In genomic region chr13:24965846-24966201, GRCm38 (mm10) we compare ENCODE assay signal across 8 mouse cellular contexts. TPM values are rescaled to one million over a fixed set of nuclear protein-coding genes. Genes with fewer than 3 reads are reported as not detected.
DNase-seq lines count a peak whose midpoint lies in the region; ATAC-seq and TF ChIP-seq lines count a peak whose summit lies in the region.

No protein-coding gene starts in this region.

- no peaks in the 10 kb centered on the region; the same call in 1 of the 2 replicates for H3K36me3 ChIP-seq in erythroblast, embryonic 14.5 days (ENCODE audit: control insufficient read depth)
- no peaks in the 10 kb centered on the region for H3K36me3 ChIP-seq in CH12.LX (replicated peaks in 1 of 2; ENCODE audit: control insufficient read depth in 1 of 2, insufficient read depth in 1 of 2, low read length in 1 of 2)
- H3K36me3 ChIP-seq in hindbrain, embryonic 10.5 days = no peaks in the 10 kb centered on the region
- H3K36me3 ChIP-seq in megakaryocyte, embryonic 14.5 days (replicated peaks; ENCODE audit: low read length) = no peaks in the 10 kb centered on the region

- no peak for TF ChIP-seq EP300 in CH12.LX (IDR thresholded peaks at IDR 0.05; ENCODE audit: low read length)

- TF ChIP-seq POLR2A in CH12.LX (IDR thresholded peaks at IDR 0.05; ENCODE audit: low read depth, low read length) = no peak

- no peak for TF ChIP-seq RAD21 in CH12.LX (IDR thresholded peaks at IDR 0.05; ENCODE audit: low read depth, low read length)

- WGBS in hindbrain, embryonic 10.5 days = 39% methylated on average over 5 of the region's 5 CpGs

- no peak for TF ChIP-seq CTCF in CH12.LX (conservative IDR thresholded peaks at IDR 0.05 in 1 of 2, IDR thresholded peaks at IDR 0.05 in 1 of 2; ENCODE audit: low read depth in 2 of 2, low read length in 2 of 2)

- H3K9me3 ChIP-seq in erythroblast, embryonic 14.5 days (ENCODE audit: control insufficient read depth, low read length) = no peaks in the 10 kb centered on the region
- no peaks in the 10 kb centered on the region for H3K9me3 ChIP-seq in CH12.LX (replicated peaks; ENCODE audit: low read length)
- H3K9me3 ChIP-seq in hindbrain, embryonic 10.5 days = no peaks in the 10 kb centered on the region
- no peaks in the 10 kb centered on the region for H3K9me3 ChIP-seq in megakaryocyte, embryonic 14.5 days

- peak overlapping the region; percentile 82; the same call in 1 of the 2 replicates for H3K4me2 ChIP-seq in CH12.LX (ENCODE audit: insufficient read depth, low read depth, poor library complexity, severe bottlenecking)

- peaks cover 18% of the 10 kb centered on the region for H3K4me1 ChIP-seq in erythroblast, embryonic 14.5 days (ENCODE audit: control insufficient read depth)
- peaks cover 5 to 27% of the 10 kb centered on the region in 2 experiments for H3K4me1 ChIP-seq in CH12.LX (ENCODE audit: control insufficient read depth in 1 of 2, insufficient read depth in 2 of 2)
- peaks cover 11% of the 10 kb centered on the region for H3K4me1 ChIP-seq in hindbrain, embryonic 10.5 days (replicated peaks)
- H3K4me1 ChIP-seq in megakaryocyte, embryonic 14.5 days = peaks cover 32% of the 10 kb centered on the region

- H3K4me3 ChIP-seq in erythroblast, embryonic 14.5 days (replicated peaks) = peak overlapping the region; percentile 58
- H3K4me3 ChIP-seq in CH12.LX (replicated peaks in 1 of 3; ENCODE audit: low read depth in 2 of 3, low read length in 2 of 3, poor library complexity in 1 of 3) = peak overlapping the region; percentile 4 to 51 (median 27)
- peak overlapping the region; percentile 43 for H3K4me3 ChIP-seq in hindbrain, embryonic 10.5 days
- peak overlapping the region; percentile 87 for H3K4me3 ChIP-seq in megakaryocyte, embryonic 14.5 days (replicated peaks)

- no peak for ATAC-seq in erythroblast, adult 5-6 weeks (replicated peaks; ENCODE audit: low FRiP score, poor library complexity, severe bottlenecking)

- in situ Hi-C loops in CH12.LX (cut with MboI; ENCODE audit: low pct_ligation_motif_present, low pct_unique_long_range_greater_than_20kb, low sequenced_read_pairs) = no loop called here

- H3K9ac ChIP-seq in CH12.LX (ENCODE audit: insufficient read depth, low read depth) = peak overlapping the region; percentile 46

- H3K27ac ChIP-seq in CH12.LX (ENCODE audit: insufficient read depth, low read depth) = no peak overlapping the region
- H3K27ac ChIP-seq in hindbrain, embryonic 10.5 days = no peak overlapping the region

- H3K27me3 ChIP-seq in erythroblast, embryonic 14.5 days (ENCODE audit: control insufficient read depth) = peaks cover 4% of the 10 kb centered on the region
- peaks cover 3% of the 10 kb centered on the region for H3K27me3 ChIP-seq in CH12.LX (replicated peaks)
- H3K27me3 ChIP-seq in hindbrain, embryonic 10.5 days (ENCODE audit: insufficient read depth, poor library complexity, severe bottlenecking) = peaks cover 6% of the 10 kb centered on the region; the same call in 1 of the 2 replicates
- H3K27me3 ChIP-seq in megakaryocyte, embryonic 14.5 days (replicated peaks) = peaks cover 30% of the 10 kb centered on the region

- no peaks in the 10 kb centered on the region for H3K79me2 ChIP-seq in CH12.LX (replicated peaks; ENCODE audit: control insufficient read depth, extremely low read depth, insufficient read depth, poor library complexity, severe bottlenecking)

- no peak for DNase-seq in CH12.LX (ENCODE audit: extremely low read depth)
- no peak for DNase-seq in hindbrain, embryonic 10.5 days (ENCODE audit: low spot score)
- no peak for DNase-seq in spleen, postnatal 36 days (ENCODE audit: low spot score in 2 of 2)
- DNase-seq in ovary, postnatal 10 days (ENCODE audit: low spot score) = no peak
- DNase-seq in layer of hippocampus, postnatal 14 days (ENCODE audit: low spot score in 2 of 2) = no peak

- dilution Hi-C loops in CH12.LX (cut with MboI; ENCODE audit: extremely low pct_ligation_motif_present, extremely low pct_unique_long_range_greater_than_20kb, low sequenced_read_pairs) = no loop called here

TF ChIP-seq in CH12.LX, 34 proteins besides CTCF, POLR2A, EP300 and RAD21:
- no peak for TF ChIP-seq NRF1 (IDR thresholded peaks at IDR 0.05; ENCODE audit: low read depth, low read length)
- no peak for TF ChIP-seq MAX (IDR thresholded peaks at IDR 0.05; ENCODE audit: low read length)
- TF ChIP-seq ETS1 (conservative IDR thresholded peaks at IDR 0.05; ENCODE audit: low read depth, low read length) = no peak
- TF ChIP-seq PAX5 (IDR thresholded peaks at IDR 0.05; ENCODE audit: low read length) = no peak
- TF ChIP-seq ZC3H11A (IDR thresholded peaks at IDR 0.05; ENCODE audit: low read depth, low read length) = no peak
- no peak for TF ChIP-seq JUND (conservative IDR thresholded peaks at IDR 0.05; ENCODE audit: low read depth, low read length)
- TF ChIP-seq TBP (conservative IDR thresholded peaks at IDR 0.05; ENCODE audit: low read depth, low read length) = no peak
- TF ChIP-seq POLR2AphosphoS2 (IDR thresholded peaks at IDR 0.05; ENCODE audit: low read depth, low read length) = no peak
- no peak for TF ChIP-seq CHD1 (IDR thresholded peaks at IDR 0.05; ENCODE audit: low read depth, low read length)
- TF ChIP-seq ELF1 (IDR thresholded peaks at IDR 0.05; ENCODE audit: low read depth, low read length) = no peak
- no peak for TF ChIP-seq ZNF384 (IDR thresholded peaks at IDR 0.05; ENCODE audit: low read depth, low read length)
- no peak for TF ChIP-seq MXI1 (IDR thresholded peaks at IDR 0.05; ENCODE audit: low read depth, low read length)
- no peak for TF ChIP-seq BHLHE40 (IDR thresholded peaks at IDR 0.05; ENCODE audit: low read depth, low read length)
- TF ChIP-seq SIN3A (IDR thresholded peaks at IDR 0.05; ENCODE audit: low read length) = no peak
- TF ChIP-seq E2F4 (IDR thresholded peaks at IDR 0.05; ENCODE audit: insufficient replicate concordance, low read depth, low read length) = no peak
- no peak for TF ChIP-seq SMC3 (IDR thresholded peaks at IDR 0.05; ENCODE audit: low read depth, low read length)
- TF ChIP-seq MYC (IDR thresholded peaks at IDR 0.05; ENCODE audit: low read depth, low read length) = no peak
- no peak for TF ChIP-seq KAT2A (IDR thresholded peaks at IDR 0.05; ENCODE audit: insufficient replicate concordance, low read length)
- no peak for TF ChIP-seq HCFC1 (IDR thresholded peaks at IDR 0.05; ENCODE audit: low read depth, low read length)

RNA-seq across cellular contexts. Expression of gene Gpld1, which starts 22.9 kb away (rescaled TPM):
- polyA plus RNA-seq in erythroblast, embryonic 14.5 days (2012) = not detected in 2 replicates
- not detected in 2 replicates for total RNA-seq in erythroblast, adult 5-6 weeks (2015; ENCODE audit: low replicate concordance)
- total RNA-seq in erythroblast, adult 5-6 weeks (2017; ENCODE audit: low replicate concordance) = not detected in 2 replicates
- total RNA-seq in CH12.LX (2012; rRNA removed) = 1.0 and 1.4 TPM in 2 replicates
- 0.30 and 0.34 TPM in 2 replicates for total RNA-seq in CH12.LX (2014; rRNA removed)
- polyA plus RNA-seq in CH12.LX (2012; ENCODE audit: insufficient read length, low read depth) = 0.23 and 0.57 TPM in 2 replicates
- polyA plus RNA-seq in hindbrain, embryonic 10.5 days (2016; fragmentation: Nextera tagmentation; extraction: Ambion mirVana) = 0.50 and 0.51 TPM in 2 replicates
- polyA plus RNA-seq in megakaryocyte, embryonic 14.5 days (2012; ENCODE audit: insufficient read depth, low replicate concordance) = not detected in 2 replicates
- total RNA-seq in layer of hippocampus, postnatal 14 days (2021) = 10 to 100 TPM; 12.6 to 14.1 TPM

RNA-seq across cellular contexts. Expression of gene Aldh5a1, which starts 28.4 kb away (rescaled TPM):
- 0.01 TPM in 1 of 2 replicates, not detected in the other for polyA plus RNA-seq in erythroblast, embryonic 14.5 days (2012)
- total RNA-seq in erythroblast, adult 5-6 weeks (2015; ENCODE audit: low replicate concordance) = 0.21 and 0.38 TPM in 2 replicates
- total RNA-seq in erythroblast, adult 5-6 weeks (2017; ENCODE audit: low replicate concordance) = 0.56 TPM in 1 of 2 replicates, not detected in the other
- total RNA-seq in CH12.LX (2012; rRNA removed) = 1.6 and 2.4 TPM in 2 replicates
- total RNA-seq in CH12.LX (2014; rRNA removed) = 0.36 and 0.50 TPM in 2 replicates
- 0.93 and 1.3 TPM in 2 replicates for polyA plus RNA-seq in CH12.LX (2012; ENCODE audit: insufficient read length, low read depth)
- 7.0 and 7.3 TPM in 2 replicates for polyA plus RNA-seq in hindbrain, embryonic 10.5 days (2016; fragmentation: Nextera tagmentation; extraction: Ambion mirVana)
- 0.15 TPM in 1 of 2 replicates, not detected in the other for polyA plus RNA-seq in megakaryocyte, embryonic 14.5 days (2012; ENCODE audit: insufficient read depth, low replicate concordance)
- 10 to 100 TPM; 69.4 to 71.2 TPM for total RNA-seq in layer of hippocampus, postnatal 14 days (2021)

RNA-seq across cellular contexts. Expression of gene Mrs2, which starts 54.4 kb away (rescaled TPM):
- polyA plus RNA-seq in erythroblast, embryonic 14.5 days (2012) = 0.36 and 0.61 TPM in 2 replicates
- 4.4 and 5.4 TPM in 2 replicates for total RNA-seq in erythroblast, adult 5-6 weeks (2015; ENCODE audit: low replicate concordance)
- total RNA-seq in erythroblast, adult 5-6 weeks (2017; ENCODE audit: low replicate concordance) = 3.2 and 3.8 TPM in 2 replicates
- total RNA-seq in CH12.LX (2012; rRNA removed) (12.6 and 15.5 TPM in 2 replicates), CH12.LX (2014; rRNA removed) (12.1 TPM in 2 replicates)
- polyA plus RNA-seq in CH12.LX (2012; ENCODE audit: insufficient read length, low read depth) = 29.5 and 38.8 TPM in 2 replicates
- 16.0 and 19.1 TPM in 2 replicates for polyA plus RNA-seq in hindbrain, embryonic 10.5 days (2016; fragmentation: Nextera tagmentation; extraction: Ambion mirVana)
- polyA plus RNA-seq in megakaryocyte, embryonic 14.5 days (2012; ENCODE audit: insufficient read depth, low replicate concordance) = 1.9 and 2.0 TPM in 2 replicates
- 10 to 100 TPM; 60.4 to 62.1 TPM for total RNA-seq in layer of hippocampus, postnatal 14 days (2021)

Comparison
In these comparisons a context has a peak if more than half of its experiments do, and no peak if none do; other contexts are left out.
1. H3K4me3 ChIP-seq: peak in every context shown above with its lines; median percentile 87 in megakaryocyte, embryonic 14.5 days; 58 in erythroblast, embryonic 14.5 days; 43 in hindbrain, embryonic 10.5 days; 27 in CH12.LX.